Mouse (Mus musculus): ENCODE measurements around the gene Morn1. TPM values are rescaled to one million over a fixed set of nuclear protein-coding genes. Genes with fewer than 3 reads are reported as not detected.

The Morn1 gene
- polyA plus RNA-seq, 1 experiment from 2014 or later, result 6.9 TPM

DNA sequence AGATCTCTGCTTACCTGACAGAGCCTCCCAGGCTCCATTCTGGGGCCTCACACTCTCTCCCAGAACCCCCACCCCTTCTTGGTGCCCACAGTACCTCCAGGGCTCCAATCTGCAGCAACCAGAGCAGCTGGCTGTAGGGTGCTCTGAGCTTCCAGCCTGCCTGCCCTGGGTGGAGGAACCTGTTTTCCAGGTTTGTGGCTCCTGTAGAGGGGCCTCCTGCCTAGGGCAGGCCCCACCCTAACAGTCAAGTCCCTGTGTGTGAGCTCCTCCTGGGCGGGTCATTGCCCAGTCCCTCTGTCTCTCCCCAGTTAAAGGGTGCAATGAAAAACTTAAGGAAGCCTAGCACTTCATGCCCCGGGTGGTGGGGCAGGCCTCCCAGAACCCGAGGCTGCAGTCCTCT is 22.5 kb upstream of the Morn1 start:
- Histone ChIP-seq H3K4me2 (ENCODE audit: low read depth, low read length) (peak overlapping the region; percentile 52), H3K4me3 (ENCODE audit: low read length) (peak overlapping the region; percentile 32), H3K36me3 (ENCODE audit: control insufficient read depth, insufficient read depth, low read length) (peaks cover 6% of the 10 kb centered on the region; the same call in 1 of the 2 replicates), H3K27ac (ENCODE audit: low read length) (peak overlapping the region; percentile 96), H3K4me1 (replicated peaks; ENCODE audit: control insufficient read depth, insufficient read depth, low read length) (peaks cover 21% of the 10 kb centered on the region), H3K9ac (ENCODE audit: low read length) (peak overlapping the region; percentile 64), H3K27me3 (ENCODE audit: control insufficient read depth, insufficient read depth, low read depth, low read length) (no peaks in the 10 kb centered on the region), H3K9me3 (ENCODE audit: control insufficient read depth, low read length) (no peaks in the 10 kb centered on the region)
- 20% methylated on average over 3 of the region's 3 CpGs for WGBS
- peak; percentile 72 for ATAC-seq (ENCODE audit: low read depth)

DNA sequence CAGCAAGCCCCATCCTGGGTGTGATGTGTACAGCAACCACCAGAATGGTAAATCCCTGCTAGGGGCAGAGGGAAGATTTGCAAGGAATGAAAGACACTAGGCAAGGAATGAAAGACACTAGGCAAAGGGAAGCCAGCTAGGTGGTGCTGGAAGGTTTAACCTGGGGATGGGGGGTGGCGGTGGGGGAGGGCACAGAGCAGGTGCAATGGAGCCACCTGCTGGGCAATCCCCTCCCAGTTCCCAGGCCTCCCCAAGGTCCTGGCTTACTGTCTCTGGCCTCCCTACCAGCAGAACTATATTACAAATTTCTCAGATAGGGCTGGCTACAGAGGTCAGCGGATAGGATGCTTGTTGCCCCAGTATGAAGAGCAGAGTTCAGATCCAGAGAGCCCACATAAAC is 21.9 kb upstream of the Morn1 start:
- peaks cover 8% of the 10 kb centered on the region; the same call in 1 of the 2 replicates for H3K36me3 ChIP-seq (ENCODE audit: control insufficient read depth, insufficient read depth, low read length)
- H3K4me3 ChIP-seq (ENCODE audit: low read length), result no peak overlapping the region
- peak overlapping the region; percentile 96 for H3K27ac ChIP-seq (ENCODE audit: low read length)
- no peaks in the 10 kb centered on the region for H3K9me3 ChIP-seq (ENCODE audit: control insufficient read depth, low read length)
- no peak for ATAC-seq (ENCODE audit: low read depth)
- H3K4me1 ChIP-seq (replicated peaks; ENCODE audit: control insufficient read depth, insufficient read depth, low read length), result peaks cover 21% of the 10 kb centered on the region
- peak overlapping the region; percentile 56 for H3K9ac ChIP-seq (ENCODE audit: low read length)
- H3K4me2 ChIP-seq (ENCODE audit: low read depth, low read length), result peak overlapping the region; percentile 27; the same call in 1 of the 2 replicates
- no peaks in the 10 kb centered on the region for H3K27me3 ChIP-seq (ENCODE audit: control insufficient read depth, insufficient read depth, low read depth, low read length)
- 40% methylated on average over 2 of the region's 2 CpGs for WGBS

DNA sequence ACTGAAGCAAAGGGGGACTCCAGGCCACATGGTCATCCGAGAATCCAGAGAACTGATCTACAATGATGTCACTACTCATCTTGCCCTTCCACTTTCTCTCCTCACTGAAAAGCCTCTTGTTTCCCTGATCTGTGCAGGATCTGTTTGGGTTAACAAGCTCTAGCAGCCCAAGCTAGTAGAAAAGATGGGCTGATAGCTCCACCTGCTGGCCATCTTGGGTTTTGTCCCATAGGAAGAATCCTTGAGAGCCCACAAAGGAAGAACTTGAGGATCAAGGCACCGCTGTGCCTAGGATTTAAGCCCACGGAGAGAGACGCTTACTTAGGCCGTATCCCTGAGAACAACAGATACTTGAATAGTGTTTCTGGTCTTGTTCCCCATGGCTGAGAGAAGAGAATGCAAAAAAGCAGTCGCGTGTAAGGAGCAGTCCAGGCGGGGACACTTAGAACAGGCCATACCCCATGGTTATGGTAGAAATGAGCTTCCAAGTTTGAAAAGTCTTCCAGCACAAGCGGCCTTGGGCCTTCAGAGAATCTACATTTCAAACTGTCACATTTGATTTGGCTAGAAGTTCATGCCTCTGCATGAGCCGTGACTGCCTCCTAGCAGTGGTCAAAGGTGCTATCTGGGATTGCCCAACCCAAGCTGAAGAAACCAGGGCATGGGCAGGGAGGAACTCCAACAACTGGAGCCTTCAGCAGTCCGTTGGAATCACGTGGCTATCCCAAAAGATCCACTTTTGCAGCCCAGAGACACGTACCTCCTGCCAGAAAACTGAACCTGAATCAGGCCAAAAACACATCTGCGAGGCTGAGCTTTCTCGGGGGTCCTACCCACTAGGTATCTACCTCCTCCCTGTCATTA is 20.2 kb upstream of the Morn1 start:
- Histone ChIP-seq H3K27ac (ENCODE audit: low read length) (peak overlapping the region; percentile 89), H3K9ac (ENCODE audit: low read length) (peak overlapping the region; percentile 53)
- 4% methylated on average over 15 of the region's 15 CpGs for WGBS

DNA sequence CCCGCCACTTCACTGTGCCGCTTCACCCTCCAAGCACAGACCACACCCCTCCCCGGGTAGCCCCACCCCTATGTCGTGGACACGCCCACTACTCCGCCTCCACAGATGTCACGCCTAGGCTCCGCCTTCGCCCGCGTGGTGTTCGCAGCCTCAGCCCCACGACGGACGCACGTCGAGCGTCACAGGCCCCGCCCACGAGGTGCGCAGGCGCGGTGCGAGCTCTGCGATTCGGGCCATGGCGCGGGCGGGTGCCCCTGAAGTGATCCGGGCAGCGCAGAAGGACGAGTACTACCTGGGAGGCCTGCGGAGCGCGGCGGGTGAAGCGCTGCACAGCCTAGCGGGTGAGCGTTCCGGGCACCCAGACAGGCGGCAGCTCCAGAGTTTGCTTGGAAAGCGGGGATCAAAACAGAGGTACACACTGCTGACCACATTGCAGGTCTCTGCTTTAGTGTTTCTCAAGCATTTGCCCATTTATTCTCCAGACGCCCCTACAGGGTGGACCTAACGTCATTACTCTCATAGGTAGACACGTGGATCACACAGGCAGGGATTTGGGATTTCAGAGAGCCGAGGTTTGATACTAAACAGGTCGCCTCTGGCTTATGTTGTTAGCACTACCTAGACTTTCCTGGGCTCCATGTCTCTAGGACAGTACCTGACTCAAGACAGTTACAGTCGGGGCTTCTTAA is 19.4 kb upstream of the Morn1 start, which contains the start of gene Pex10:
Gene Pex10, plus strand, starts transcription at position 183 of the 689 bp plus-strand sequence.
- peak within 1 kb of the TSS; percentile 74 for H3K9ac ChIP-seq (ENCODE audit: low read length)
- WGBS, result under 1% methylated on average over 48 of the region's 48 CpGs
- ATAC-seq (ENCODE audit: low read depth), result peak; percentile 94

More for the DNA sequence above, 20.2 kb upstream of the Morn1 start:
- Histone ChIP-seq H3K36me3 (ENCODE audit: control insufficient read depth, insufficient read depth, low read length) (peaks cover 19% of the 10 kb centered on the region), H3K4me2 (ENCODE audit: low read depth, low read length) (peak overlapping the region; percentile 81), H3K27me3 (ENCODE audit: control insufficient read depth, insufficient read depth, low read depth, low read length) (no peaks in the 10 kb centered on the region), H3K4me3 (ENCODE audit: low read length) (peak overlapping the region; percentile 64), H3K9me3 (ENCODE audit: control insufficient read depth, low read length) (no peaks in the 10 kb centered on the region), H3K4me1 (replicated peaks; ENCODE audit: control insufficient read depth, insufficient read depth, low read length) (peaks cover 21% of the 10 kb centered on the region)
- peak; percentile 49 for ATAC-seq (ENCODE audit: low read depth)

DNA sequence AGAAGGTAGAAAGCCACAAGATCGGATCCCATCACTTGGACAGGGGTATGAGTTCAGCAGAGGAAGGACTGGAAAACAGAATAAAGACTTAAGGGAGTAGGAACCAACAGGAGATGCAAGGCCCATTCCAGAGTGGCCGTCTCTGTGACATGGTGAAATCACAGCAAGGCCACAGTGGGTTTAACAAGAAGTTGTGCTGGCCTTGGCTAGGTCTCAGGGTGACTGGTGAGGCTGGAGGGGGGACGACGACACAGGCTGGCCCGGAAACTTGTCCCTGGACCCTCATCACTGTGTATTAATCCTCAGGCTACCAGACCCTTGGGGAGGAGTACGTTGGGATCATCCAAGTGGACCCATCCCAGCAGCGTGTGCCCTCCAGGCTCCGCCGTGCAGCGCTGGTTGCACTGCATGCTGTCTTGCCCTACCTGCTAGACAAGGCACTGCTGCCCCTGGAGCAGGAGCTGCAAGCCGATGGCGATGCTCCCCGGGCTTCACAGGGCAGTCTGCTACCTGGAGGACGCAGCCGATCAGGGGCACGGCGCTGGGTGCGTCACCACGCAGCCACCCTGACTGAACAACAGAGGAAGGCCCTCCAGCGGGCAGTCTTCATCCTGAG is 17.9 kb upstream of the Morn1 start:
- Histone ChIP-seq H3K27ac (ENCODE audit: low read length) (no peak overlapping the region), H3K4me3 (ENCODE audit: low read length) (no peak overlapping the region; the same call in 1 of the 2 replicates), H3K4me1 (replicated peaks; ENCODE audit: control insufficient read depth, insufficient read depth, low read length) (peaks cover 18% of the 10 kb centered on the region), H3K27me3 (ENCODE audit: control insufficient read depth, insufficient read depth, low read depth, low read length) (no peaks in the 10 kb centered on the region), H3K4me2 (ENCODE audit: low read depth, low read length) (peak overlapping the region; percentile 81), H3K9ac (ENCODE audit: low read length) (peak overlapping the region; percentile 25), H3K36me3 (ENCODE audit: control insufficient read depth, insufficient read depth, low read length) (peaks cover 36% of the 10 kb centered on the region), H3K9me3 (ENCODE audit: control insufficient read depth, low read length) (no peaks in the 10 kb centered on the region)
- WGBS, result 90% methylated on average over 20 of the region's 20 CpGs
- ATAC-seq (ENCODE audit: low read depth), result no peak

More for the DNA sequence above, 19.4 kb upstream of the Morn1 start, which contains the start of gene Pex10:
- Histone ChIP-seq H3K36me3 (ENCODE audit: control insufficient read depth, insufficient read depth, low read length) (peaks cover 27% of the 10 kb centered on the region), H3K4me2 (ENCODE audit: low read depth, low read length) (peak within 1 kb of the TSS; percentile 81), H3K4me3 (ENCODE audit: low read length) (peak within 1 kb of the TSS; percentile 64), H3K27me3 (ENCODE audit: control insufficient read depth, insufficient read depth, low read depth, low read length) (no peaks in the 10 kb centered on the region), H3K9me3 (ENCODE audit: control insufficient read depth, low read length) (no peaks in the 10 kb centered on the region), H3K27ac (ENCODE audit: low read length) (peak within 1 kb of the TSS; percentile 89), H3K4me1 (replicated peaks; ENCODE audit: control insufficient read depth, insufficient read depth, low read length) (peaks cover 21% of the 10 kb centered on the region)

DNA sequence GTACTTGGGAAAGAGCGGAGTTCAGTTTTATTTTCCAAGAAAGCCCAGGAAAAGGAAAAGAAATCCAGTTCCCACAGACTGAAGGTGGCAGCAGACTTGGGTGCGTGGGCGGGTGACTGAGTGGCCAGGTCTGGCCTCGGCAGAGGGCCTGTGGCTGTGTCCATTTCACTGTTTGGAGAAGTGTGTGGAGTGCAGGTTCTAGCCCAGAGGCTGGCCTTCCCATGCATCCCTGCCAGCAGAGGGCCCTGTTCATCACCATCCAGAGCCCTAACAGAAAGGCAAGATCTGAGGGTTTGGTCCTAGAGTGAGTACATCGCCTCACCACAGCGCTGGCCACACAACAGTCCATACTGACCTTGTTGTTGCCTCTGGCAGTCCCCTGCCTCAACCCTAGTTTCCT is 17.2 kb upstream of the Morn1 start:
- Histone ChIP-seq H3K36me3 (ENCODE audit: control insufficient read depth, insufficient read depth, low read length) (peaks cover 43% of the 10 kb centered on the region), H3K27ac (ENCODE audit: low read length) (no peak overlapping the region), H3K9me3 (ENCODE audit: control insufficient read depth, low read length) (no peaks in the 10 kb centered on the region), H3K9ac (ENCODE audit: low read length) (no peak overlapping the region), H3K4me3 (ENCODE audit: low read length) (no peak overlapping the region), H3K4me1 (replicated peaks; ENCODE audit: control insufficient read depth, insufficient read depth, low read length) (peaks cover 18% of the 10 kb centered on the region), H3K4me2 (ENCODE audit: low read depth, low read length) (no peak overlapping the region), H3K27me3 (ENCODE audit: control insufficient read depth, insufficient read depth, low read depth, low read length) (no peaks in the 10 kb centered on the region)
- WGBS, result 82% methylated on average over 6 of the region's 6 CpGs
- no peak for ATAC-seq (ENCODE audit: low read depth)

DNA sequence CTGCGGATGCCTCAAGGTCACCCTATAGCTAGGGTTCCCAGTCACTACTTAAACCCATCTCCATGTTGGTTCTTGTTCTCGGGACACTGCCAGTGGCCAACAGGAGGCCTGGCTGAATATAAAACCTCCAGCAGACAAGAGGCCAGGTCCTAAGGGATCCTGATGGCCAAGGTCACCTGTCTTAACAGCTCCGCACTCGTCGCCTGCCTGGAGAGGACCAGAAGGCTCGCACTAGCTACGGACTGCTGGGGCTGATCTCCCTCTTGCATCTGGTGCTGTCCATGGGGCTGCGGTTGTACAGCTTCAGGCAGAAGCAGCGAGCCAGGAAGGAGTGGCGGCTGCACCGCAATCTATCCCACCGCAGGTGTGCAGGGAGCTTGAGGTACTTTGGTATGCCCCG is 16.2 kb upstream of the Morn1 start:
- Histone ChIP-seq H3K4me2 (ENCODE audit: low read depth, low read length) (no peak overlapping the region), H3K9ac (ENCODE audit: low read length) (no peak overlapping the region), H3K36me3 (ENCODE audit: control insufficient read depth, insufficient read depth, low read length) (peaks cover 49% of the 10 kb centered on the region), H3K4me3 (ENCODE audit: low read length) (no peak overlapping the region), H3K27me3 (ENCODE audit: control insufficient read depth, insufficient read depth, low read depth, low read length) (no peaks in the 10 kb centered on the region), H3K9me3 (ENCODE audit: control insufficient read depth, low read length) (no peaks in the 10 kb centered on the region), H3K4me1 (replicated peaks; ENCODE audit: control insufficient read depth, insufficient read depth, low read length) (peaks cover 18% of the 10 kb centered on the region), H3K27ac (ENCODE audit: low read length) (no peak overlapping the region)
- WGBS, result 89% methylated on average over 13 of the region's 13 CpGs
- ATAC-seq (ENCODE audit: low read depth), result no peak

GRCm38 (mm10) chr4:155070921-155071320 is 15.5 kb upstream of the Morn1 start:
- H3K9me3 ChIP-seq (ENCODE audit: control insufficient read depth, low read length), result no peaks in the 10 kb centered on the region
- no peak overlapping the region for H3K9ac ChIP-seq (ENCODE audit: low read length)
- peaks cover 18% of the 10 kb centered on the region for H3K4me1 ChIP-seq (replicated peaks; ENCODE audit: control insufficient read depth, insufficient read depth, low read length)
- peaks cover 55% of the 10 kb centered on the region for H3K36me3 ChIP-seq (ENCODE audit: control insufficient read depth, insufficient read depth, low read length)
- WGBS, result 93% methylated on average over 5 of the region's 5 CpGs
- no peaks in the 10 kb centered on the region for H3K27me3 ChIP-seq (ENCODE audit: control insufficient read depth, insufficient read depth, low read depth, low read length)
- no peak overlapping the region for H3K4me3 ChIP-seq (ENCODE audit: low read length)
- no peak overlapping the region for H3K4me2 ChIP-seq (ENCODE audit: low read depth, low read length)
- H3K27ac ChIP-seq (ENCODE audit: low read length), result no peak overlapping the region
- no peak for ATAC-seq (ENCODE audit: low read depth)

DNA sequence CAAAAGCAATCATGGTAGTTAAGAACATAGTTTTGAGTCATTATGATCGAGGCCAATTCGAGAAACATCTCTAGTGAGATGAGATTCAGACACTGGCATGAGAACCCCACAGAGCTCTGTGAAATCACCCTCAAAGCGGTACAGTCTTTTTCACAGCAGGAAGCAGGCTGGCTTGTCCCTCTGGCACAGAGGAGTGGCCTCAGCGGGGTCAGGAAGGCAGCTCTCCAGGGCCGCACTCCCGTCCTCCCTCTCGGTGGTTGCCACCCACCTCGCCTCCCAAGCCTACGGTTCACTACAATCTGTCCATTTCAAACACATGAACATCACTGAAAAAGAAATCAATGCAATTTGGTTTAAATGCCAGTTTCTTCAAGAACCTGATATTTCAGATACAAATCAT is 12.0 kb upstream of the Morn1 start:
- Histone ChIP-seq H3K4me3 (ENCODE audit: low read length) (no peak overlapping the region), H3K27ac (ENCODE audit: low read length) (no peak overlapping the region), H3K36me3 (ENCODE audit: control insufficient read depth, insufficient read depth, low read length) (peaks cover 71% of the 10 kb centered on the region), H3K4me1 (replicated peaks; ENCODE audit: control insufficient read depth, insufficient read depth, low read length) (no peaks in the 10 kb centered on the region), H3K4me2 (ENCODE audit: low read depth, low read length) (no peak overlapping the region), H3K9ac (ENCODE audit: low read length) (no peak overlapping the region), H3K27me3 (ENCODE audit: control insufficient read depth, insufficient read depth, low read depth, low read length) (no peaks in the 10 kb centered on the region), H3K9me3 (ENCODE audit: control insufficient read depth, low read length) (no peaks in the 10 kb centered on the region)
- WGBS, result 70% methylated on average over 9 of the region's 9 CpGs
- ATAC-seq (ENCODE audit: low read depth), result no peak

Data from lung, embryonic 16.5 days (tissue).